ENCODE assay signal across 8 mouse cellular contexts in the genomic region with DNA sequence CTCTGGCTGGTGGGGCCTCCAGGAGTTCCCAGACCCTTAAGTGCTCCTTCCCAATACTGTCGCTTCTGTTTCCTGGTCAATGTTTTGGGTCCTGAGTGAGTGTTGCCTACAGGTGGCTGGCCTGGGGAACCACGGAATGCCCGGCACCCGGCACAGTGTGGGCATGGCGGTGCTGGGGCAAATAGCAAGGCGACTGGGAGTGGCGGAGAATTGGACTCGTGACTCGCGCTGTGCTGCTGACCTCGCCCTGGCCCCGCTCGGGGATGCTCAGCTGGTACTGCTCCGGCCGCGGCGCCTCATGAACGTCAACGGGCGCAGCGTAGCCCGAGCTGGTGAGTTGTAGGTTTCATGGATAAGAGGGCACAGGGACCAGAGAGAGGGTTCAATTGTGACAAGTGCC. TPM values are rescaled to one million over a fixed set of nuclear protein-coding genes. Genes with fewer than 3 reads are reported as not detected.
DNase-seq lines count a peak whose midpoint lies in the region; ATAC-seq and TF ChIP-seq lines count a peak whose summit lies in the region.

No protein-coding gene starts in this region.

- peak overlapping the region; percentile 73 for H3K4me2 ChIP-seq in embryonic facial prominence, embryonic 12.5 days (replicated peaks)
- peak overlapping the region; percentile 87 for H3K4me2 ChIP-seq in intestine, embryonic 15.5 days (replicated peaks)

- H3K27ac ChIP-seq in embryonic facial prominence, embryonic 12.5 days: no peak overlapping the region
- H3K27ac ChIP-seq in intestine, embryonic 15.5 days: no peak overlapping the region
- no peak overlapping the region for H3K27ac ChIP-seq in olfactory bulb, adult 2 months (ENCODE audit: insufficient read depth, low read depth, low read length)

- TF ChIP-seq POLR2A in olfactory bulb, adult 2 months (IDR thresholded peaks at IDR 0.05; ENCODE audit: insufficient read depth, low read depth, low read length): no peak

- TF ChIP-seq CTCF in olfactory bulb, adult 2 months (IDR thresholded peaks at IDR 0.05; ENCODE audit: insufficient read depth, low read depth, low read length): no peak

- no peak for ATAC-seq in megakaryocyte, adult 5-6 weeks (ENCODE audit: poor library complexity, severe bottlenecking)
- ATAC-seq in embryonic facial prominence, embryonic 12.5 days (ENCODE audit: insufficient number of reproducible peaks, insufficient read depth, low FRiP score, low TSS enrichment): no peak
- no peak for ATAC-seq in intestine, embryonic 15.5 days

- no peaks in the 10 kb centered on the region for H3K9me3 ChIP-seq in megakaryocyte, embryonic 14.5 days
- H3K9me3 ChIP-seq in embryonic facial prominence, embryonic 12.5 days: no peaks in the 10 kb centered on the region
- no peaks in the 10 kb centered on the region for H3K9me3 ChIP-seq in intestine, embryonic 15.5 days

- H3K27me3 ChIP-seq in megakaryocyte, embryonic 14.5 days (replicated peaks): peaks cover 24% of the 10 kb centered on the region
- H3K27me3 ChIP-seq in embryonic facial prominence, embryonic 12.5 days: 0 out of 2 replicates have a peak, but pooled peaks cover 4% of the 10 kb centered on the region
- H3K27me3 ChIP-seq in intestine, embryonic 15.5 days (replicated peaks): no peaks in the 10 kb centered on the region

- WGBS in embryonic facial prominence, embryonic 12.5 days: 21% methylated on average over 22 of the region's 22 CpGs
- WGBS in intestine, embryonic 15.5 days: 15% methylated on average over 22 of the region's 22 CpGs
- 18% methylated on average over 22 of the region's 22 CpGs for WGBS in olfactory bulb, adult 2 months

- DNase-seq in gastrocnemius, postnatal 25 days: no peak
- DNase-seq in kidney, adult 18-20 months: no peak
- no peak for DNase-seq in kidney, adult 11 months

- H3K36me3 ChIP-seq in megakaryocyte, embryonic 14.5 days (replicated peaks; ENCODE audit: low read length): peaks cover 4% of the 10 kb centered on the region
- no peaks in the 10 kb centered on the region for H3K36me3 ChIP-seq in embryonic facial prominence, embryonic 12.5 days
- H3K36me3 ChIP-seq in intestine, embryonic 15.5 days: no peaks in the 10 kb centered on the region

- H3K4me1 ChIP-seq in megakaryocyte, embryonic 14.5 days: peaks cover 45% of the 10 kb centered on the region
- H3K4me1 ChIP-seq in embryonic facial prominence, embryonic 12.5 days: peaks cover 15% of the 10 kb centered on the region
- H3K4me1 ChIP-seq in intestine, embryonic 15.5 days (replicated peaks): peaks cover 24% of the 10 kb centered on the region
- peaks cover 19% of the 10 kb centered on the region for H3K4me1 ChIP-seq in olfactory bulb, adult 2 months (ENCODE audit: control insufficient read depth, insufficient read depth, low read length)

- H3K4me3 ChIP-seq in megakaryocyte, embryonic 14.5 days (replicated peaks): peak overlapping the region; percentile 96
- H3K4me3 ChIP-seq in embryonic facial prominence, embryonic 12.5 days: peak overlapping the region; percentile 53
- peak overlapping the region; percentile 58 for H3K4me3 ChIP-seq in intestine, embryonic 15.5 days (replicated peaks)
- H3K4me3 ChIP-seq in olfactory bulb, adult 2 months (ENCODE audit: insufficient read depth, low read depth, low read length): peak overlapping the region; percentile 84

- H3K9ac ChIP-seq in embryonic facial prominence, embryonic 12.5 days: peak overlapping the region; percentile 44
- H3K9ac ChIP-seq in intestine, embryonic 15.5 days: peak overlapping the region; percentile 36; the same call in 1 of the 2 replicates

RNA-seq across cellular contexts. Expression of gene Ptrh1, which starts 0.6 kb away (rescaled TPM):
- polyA plus RNA-seq in megakaryocyte, embryonic 14.5 days (2012; ENCODE audit: insufficient read depth, low replicate concordance): 2.6 TPM in 1 of 2 replicates, not detected in the other
- total RNA-seq in megakaryocyte, adult 5-6 weeks (2015): 0.57 TPM in 1 of 2 replicates, not detected in the other
- 0.88 and 5.4 TPM in 2 replicates for total RNA-seq in megakaryocyte, adult 5-6 weeks (2017)
- 3.3 and 6.4 TPM in 2 replicates for polyA plus RNA-seq in embryonic facial prominence, embryonic 12.5 days (2016; fragmentation: Nextera tagmentation; extraction: Ambion mirVana)
- 5.5 and 6.4 TPM in 2 replicates for polyA plus RNA-seq in intestine, embryonic 15.5 days (2015; fragmentation: Nextera tagmentation; extraction: Ambion mirVana)
- not detected in 2 replicates for polyA plus RNA-seq in olfactory bulb, adult 2 months (2012; ENCODE audit: insufficient read depth, insufficient read length, low replicate concordance, missing spikeins)
- 1 to 10 TPM; 2.0 to 2.9 TPM for total RNA-seq in gastrocnemius, postnatal 25 days (2021)

RNA-seq across cellular contexts. Expression of gene Ttc16, which starts 0.8 kb away (rescaled TPM):
- polyA plus RNA-seq in megakaryocyte, embryonic 14.5 days (2012; ENCODE audit: insufficient read depth, low replicate concordance): 0.03 and 1.9 TPM in 2 replicates
- total RNA-seq in megakaryocyte, adult 5-6 weeks (2015): not detected in 2 replicates
- not detected in 2 replicates for total RNA-seq in megakaryocyte, adult 5-6 weeks (2017)
- polyA plus RNA-seq in embryonic facial prominence, embryonic 12.5 days (2016; fragmentation: Nextera tagmentation; extraction: Ambion mirVana): 0.23 and 0.34 TPM in 2 replicates
- polyA plus RNA-seq in intestine, embryonic 15.5 days (2015; fragmentation: Nextera tagmentation; extraction: Ambion mirVana): 0.18 and 0.29 TPM in 2 replicates
- not detected in 2 replicates for polyA plus RNA-seq in olfactory bulb, adult 2 months (2012; ENCODE audit: insufficient read depth, insufficient read length, low replicate concordance, missing spikeins)
- total RNA-seq in gastrocnemius, postnatal 25 days (2021): not detected

RNA-seq across cellular contexts. Expression of gene Cfap157, which starts 8.0 kb away (rescaled TPM):
- polyA plus RNA-seq in megakaryocyte, embryonic 14.5 days (2012; ENCODE audit: insufficient read depth, low replicate concordance): not detected in 2 replicates
- total RNA-seq in megakaryocyte, adult 5-6 weeks (2015): not detected in 2 replicates
- total RNA-seq in megakaryocyte, adult 5-6 weeks (2017): not detected in 2 replicates
- 0.74 and 1.6 TPM in 2 replicates for polyA plus RNA-seq in embryonic facial prominence, embryonic 12.5 days (2016; fragmentation: Nextera tagmentation; extraction: Ambion mirVana)
- 0.26 and 0.61 TPM in 2 replicates for polyA plus RNA-seq in intestine, embryonic 15.5 days (2015; fragmentation: Nextera tagmentation; extraction: Ambion mirVana)
- polyA plus RNA-seq in olfactory bulb, adult 2 months (2012; ENCODE audit: insufficient read depth, insufficient read length, low replicate concordance, missing spikeins): not detected in 2 replicates
- total RNA-seq in gastrocnemius, postnatal 25 days (2021): not detected

RNA-seq across cellular contexts. Expression of gene Tor2a, which starts 19.2 kb away (rescaled TPM):
- 30.1 and 93.0 TPM in 2 replicates for polyA plus RNA-seq in megakaryocyte, embryonic 14.5 days (2012; ENCODE audit: insufficient read depth, low replicate concordance)
- total RNA-seq in megakaryocyte, adult 5-6 weeks (2015): 19.0 and 24.2 TPM in 2 replicates
- 17.7 and 17.8 TPM in 2 replicates for total RNA-seq in megakaryocyte, adult 5-6 weeks (2017)
- polyA plus RNA-seq in embryonic facial prominence, embryonic 12.5 days (2016; fragmentation: Nextera tagmentation; extraction: Ambion mirVana): 61.5 and 67.0 TPM in 2 replicates
- polyA plus RNA-seq in intestine, embryonic 15.5 days (2015; fragmentation: Nextera tagmentation; extraction: Ambion mirVana): 61.4 and 64.2 TPM in 2 replicates
- polyA plus RNA-seq in olfactory bulb, adult 2 months (2012; ENCODE audit: insufficient read depth, insufficient read length, low replicate concordance, missing spikeins): not detected in 2 replicates
- total RNA-seq in gastrocnemius, postnatal 25 days (2021): 1 to 10 TPM; 4.9 to 5.7 TPM

RNA-seq across cellular contexts. Expression of gene 6330409D20Rik, which starts 35.4 kb away (rescaled TPM):
- 3.0 TPM in 1 of 2 replicates, not detected in the other for polyA plus RNA-seq in megakaryocyte, embryonic 14.5 days (2012; ENCODE audit: insufficient read depth, low replicate concordance)
- total RNA-seq in megakaryocyte, adult 5-6 weeks (2015): not detected in 2 replicates
- not detected in 2 replicates for total RNA-seq in megakaryocyte, adult 5-6 weeks (2017)
- polyA plus RNA-seq in embryonic facial prominence, embryonic 12.5 days (2016; fragmentation: Nextera tagmentation; extraction: Ambion mirVana): 0.34 and 0.43 TPM in 2 replicates
- polyA plus RNA-seq in intestine, embryonic 15.5 days (2015; fragmentation: Nextera tagmentation; extraction: Ambion mirVana): 0.13 and 0.34 TPM in 2 replicates
- polyA plus RNA-seq in olfactory bulb, adult 2 months (2012; ENCODE audit: insufficient read depth, insufficient read length, low replicate concordance, missing spikeins): not detected in 2 replicates
- not detected for total RNA-seq in gastrocnemius, postnatal 25 days (2021)
